Mouse (Mus musculus) kidney, adult 2 months (tissue): ENCODE data around the gene Adgrg6.

Experiments
- CTCF ChIP-seq: fragments of 200-500 bp; conservative IDR thresholded peaks from 2 replicates; pipeline ENCODE4 v1.5.1; 2011; ENCODE audit warnings: low read depth, mild to moderate bottlenecking, control low read depth, low read length, moderate library complexity, mixed read lengths; ENCODE audit not compliant: insufficient read depth, insufficient read length
- POLR2A ChIP-seq: fragments of 200-500 bp; IDR thresholded peaks from one replicate; pipeline ENCODE4 v1.6.1; 2011; ENCODE audit warnings: low read depth, low read length, control low read depth

DNA sequence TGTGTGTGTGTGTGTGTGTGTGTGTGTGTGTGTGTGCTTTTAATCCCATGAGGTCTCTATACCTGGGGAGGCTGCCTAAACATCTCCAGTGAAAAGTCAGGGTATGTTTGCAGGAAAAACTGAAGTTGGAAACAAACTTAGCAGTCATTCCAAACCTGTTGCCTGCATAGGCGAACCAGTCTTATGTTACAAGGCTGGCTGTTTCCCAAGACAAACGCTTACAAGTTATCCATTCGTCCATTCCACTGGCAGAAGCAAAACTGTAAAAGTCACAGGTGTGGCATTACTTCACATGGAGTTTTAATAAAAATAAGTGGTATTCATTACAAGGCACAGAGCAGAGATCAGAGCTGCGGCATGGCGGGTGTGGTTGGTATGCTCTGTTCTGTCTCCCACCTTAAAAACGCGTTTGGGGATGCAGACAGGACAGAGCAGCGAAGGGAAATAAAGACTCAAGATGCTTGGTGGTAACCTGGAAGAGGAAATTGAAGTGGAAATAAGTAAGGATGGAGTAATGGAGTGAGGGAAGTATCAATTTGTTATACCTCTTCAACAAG, 1.9 kb downstream of the Adgrg6 start:
- no peak for TF ChIP-seq POLR2A
- no peak for TF ChIP-seq CTCF
